Mouse (Mus musculus): ENCODE measurements around the gene Vldlr.
A peak's percentile ranks its signal among the peaks of the same experiment; 100 is the strongest.

Vldlr gene

DNA sequence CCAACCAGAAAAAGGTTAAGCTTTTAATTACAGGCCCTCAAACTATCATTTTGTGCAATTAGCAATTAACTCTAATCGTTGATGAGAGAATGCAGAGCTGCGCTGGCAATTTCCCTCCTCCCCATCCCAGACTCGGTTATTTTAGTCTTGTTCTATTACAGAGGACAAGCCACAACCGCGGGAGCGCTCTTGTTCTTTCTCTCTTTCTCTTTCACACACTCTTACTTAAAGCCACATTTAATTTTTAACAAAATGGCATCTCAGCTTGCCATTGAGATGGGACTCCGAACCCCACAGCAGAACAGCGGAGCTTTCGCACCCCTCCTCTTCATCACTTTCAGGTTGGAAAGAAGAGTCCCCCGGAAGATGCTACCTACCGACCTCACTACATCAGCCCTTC is at the start of gene Vldlr:
Gene Vldlr (plus strand): TSS at position 167 of the 400 bp plus-strand sequence.
- DNase-seq (ENCODE audit: low spot score in 2 of 2): peak; percentile 12 to 37

DNA sequence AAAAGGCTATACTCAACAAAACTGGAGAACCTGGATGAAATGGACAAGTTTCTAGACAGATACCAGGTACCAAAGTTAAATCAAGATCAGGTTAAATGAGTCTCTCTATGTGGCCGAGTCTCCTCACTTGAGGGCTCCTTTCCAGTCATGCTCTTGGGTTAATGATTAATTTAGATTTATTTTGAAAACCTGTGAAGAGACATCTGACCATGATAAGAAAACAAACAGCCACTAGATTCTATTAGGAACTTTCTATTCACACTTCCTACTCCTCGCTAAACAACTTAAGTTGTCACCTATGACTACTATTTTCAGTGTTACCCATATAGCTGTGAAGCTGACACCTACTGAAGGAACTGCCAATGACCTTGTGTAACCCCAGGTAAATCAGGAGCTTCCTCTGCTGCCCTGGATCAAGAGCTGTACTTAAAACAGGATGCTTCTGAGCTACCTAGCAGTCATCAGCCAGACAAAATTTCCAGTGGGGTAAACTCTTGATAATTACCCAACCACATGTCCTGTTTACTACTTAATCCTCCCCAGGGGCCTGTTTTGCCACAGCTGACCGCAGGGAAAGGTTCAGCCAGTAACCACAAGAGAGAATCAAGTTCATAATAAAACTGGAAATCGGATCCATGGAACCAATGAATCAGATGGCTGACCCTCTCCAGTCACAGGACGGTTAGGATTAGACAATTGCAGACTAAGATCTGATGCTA is 48.5 kb upstream of the Vldlr start:
- DNase-seq (ENCODE audit: low spot score in 2 of 2): no peak

GRCm38 (mm10) chr19:27173836-27174235 is 42.4 kb upstream of the Vldlr start:
- DNase-seq (ENCODE audit: low spot score in 2 of 2): no peak

- DNase-seq (ENCODE audit: low spot score in 2 of 2): no peak
These were observed 40.7 kb upstream of the Vldlr start for GRCm38 (mm10) chr19:27175617-27176016.

GRCm38 (mm10) chr19:27176558-27176957 is 39.7 kb upstream of the Vldlr start:
- DNase-seq (ENCODE audit: low spot score in 2 of 2): no peak

DNA sequence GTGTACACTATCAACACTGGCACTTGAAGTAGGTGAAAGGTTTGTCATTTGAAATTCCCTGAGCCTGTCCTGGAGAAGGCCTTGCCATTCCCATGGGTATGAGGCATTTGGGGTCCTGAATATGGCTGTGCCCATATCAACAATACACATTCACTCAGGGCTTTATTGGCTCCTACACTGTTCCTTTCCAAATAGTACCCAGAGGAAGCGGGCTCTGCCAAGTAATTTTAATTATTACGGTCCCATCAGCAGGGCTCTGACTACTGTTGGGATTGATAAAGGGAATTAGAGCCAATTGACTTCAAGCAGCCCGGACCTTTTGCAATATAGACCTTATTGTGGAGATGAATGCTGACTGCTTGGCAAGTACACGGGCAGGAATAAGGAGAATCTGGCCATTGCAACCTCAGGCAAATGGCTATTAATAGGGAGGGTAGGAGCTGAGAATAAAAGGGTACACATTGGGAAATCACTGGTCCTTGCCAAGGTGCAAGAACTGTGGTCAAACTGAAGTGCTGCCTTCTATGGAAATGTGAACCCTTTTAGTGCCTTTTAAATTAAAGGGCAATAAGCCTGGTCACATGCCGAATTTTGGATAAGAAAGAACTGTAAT is 38.0 kb upstream of the Vldlr start:
- DNase-seq (ENCODE audit: low spot score in 2 of 2): no peak

DNA sequence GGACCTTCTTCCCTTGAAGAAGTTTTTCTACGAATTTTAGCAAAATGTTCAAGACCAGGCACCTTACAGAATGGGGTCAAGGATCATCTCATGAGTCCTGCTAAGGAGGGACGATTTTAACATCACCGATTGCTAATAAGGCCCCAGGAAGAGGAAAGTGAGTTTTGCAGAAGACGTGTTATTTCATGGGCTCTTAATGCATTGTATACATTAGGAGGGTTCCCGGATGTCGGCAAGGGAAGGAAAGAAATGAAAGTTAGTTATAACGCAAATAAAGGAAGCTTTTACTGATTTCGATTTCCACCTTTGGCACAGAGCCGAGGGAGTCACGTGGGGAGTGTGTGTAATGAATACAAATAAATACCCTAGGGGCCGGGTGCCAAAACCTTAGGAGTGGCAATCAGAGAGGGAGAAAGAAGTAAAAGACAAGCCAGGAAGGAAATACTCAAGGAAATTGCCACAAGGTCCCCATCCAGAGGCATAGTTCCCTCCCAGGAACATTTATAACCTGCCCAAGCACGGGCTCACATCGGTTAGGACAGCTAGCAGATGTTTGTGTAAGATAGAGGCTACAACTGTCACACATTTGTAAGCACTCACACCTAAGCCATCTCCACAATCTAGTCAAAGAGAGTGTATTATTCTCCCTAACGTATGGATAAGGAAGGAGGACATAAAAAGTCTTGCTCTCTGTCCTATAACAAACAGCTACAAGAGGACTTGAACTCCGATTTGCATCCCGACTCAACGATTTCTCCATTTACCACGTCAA is 35.7 kb upstream of the Vldlr start:
- peak; percentile 11 to 21 for DNase-seq (ENCODE audit: low spot score in 2 of 2)

GRCm38 (mm10) chr19:27183511-27183910 is 32.8 kb upstream of the Vldlr start:
- DNase-seq (ENCODE audit: low spot score in 2 of 2): no peak

- DNase-seq (ENCODE audit: low spot score in 2 of 2): no peak
These were observed 12.5 kb upstream of the Vldlr start for GRCm38 (mm10) chr19:27203711-27204238.

DNA sequence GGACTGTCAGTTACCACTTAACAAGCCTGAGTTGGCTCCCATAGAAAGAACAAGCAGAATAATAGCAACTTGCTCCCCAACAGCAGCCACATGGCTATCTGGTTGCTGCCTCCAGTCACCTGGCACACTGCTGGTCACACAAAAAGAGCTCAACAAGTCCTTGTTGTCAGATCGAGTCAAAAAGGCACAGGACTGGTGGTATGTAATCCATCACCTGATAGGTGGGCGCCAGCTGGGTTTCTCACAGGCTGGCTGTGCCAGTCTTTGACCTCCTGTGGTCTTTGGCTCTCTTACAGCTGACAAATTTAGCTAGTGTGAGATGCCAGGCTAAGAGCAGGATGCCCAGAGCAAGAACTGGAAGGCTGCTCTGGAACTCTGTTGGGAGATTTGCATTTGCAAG is 5.3 kb upstream of the Vldlr start:
- no peak for DNase-seq (ENCODE audit: low spot score in 2 of 2)

- no peak for DNase-seq (ENCODE audit: low spot score in 2 of 2)
These were observed 688 bp upstream of the Vldlr start for GRCm38 (mm10) chr19:27215596-27215995.

GRCm38 (mm10) chr19:27216767-27217403 is 601 bp downstream of the Vldlr start:
- peak; percentile 64 to 75 for DNase-seq (ENCODE audit: low spot score in 2 of 2)

DNA sequence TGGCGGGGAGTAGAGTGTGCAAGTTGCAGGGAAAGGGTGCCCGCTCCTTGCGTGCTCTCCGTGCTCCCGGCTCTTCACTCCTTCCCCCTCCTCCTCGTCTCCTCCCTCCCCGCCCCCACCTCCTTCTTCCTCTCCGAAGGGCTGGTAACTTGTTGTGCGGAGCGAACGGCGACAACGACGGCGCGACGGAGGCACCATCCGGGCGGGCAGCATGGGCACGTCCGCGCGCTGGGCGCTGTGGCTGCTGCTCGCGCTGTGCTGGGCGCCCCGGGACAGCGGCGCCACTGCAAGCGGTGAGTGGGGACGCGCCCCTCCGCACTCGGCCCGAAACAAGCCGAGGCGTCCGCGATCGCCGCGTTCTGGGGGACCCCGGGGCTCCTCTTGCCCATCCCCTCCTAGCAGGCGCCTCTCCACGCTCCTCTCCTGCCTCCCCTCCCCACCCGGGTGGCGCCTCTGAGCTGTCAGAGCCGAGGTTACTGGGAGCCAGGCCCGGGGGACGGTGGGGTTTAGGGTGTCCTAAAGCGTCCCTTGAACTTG is 1.2 kb downstream of the Vldlr start:
- DNase-seq (ENCODE audit: low spot score in 2 of 2): peak; percentile 48 to 70

- peak; percentile 17 to 40 for DNase-seq (ENCODE audit: low spot score in 2 of 2)
These were observed 1.7 kb downstream of the Vldlr start for GRCm38 (mm10) chr19:27217941-27218411.

GRCm38 (mm10) chr19:27218561-27219262 is 2.4 kb downstream of the Vldlr start:
- DNase-seq (ENCODE audit: low spot score in 2 of 2): peak; percentile 29 to 57

- DNase-seq (ENCODE audit: low spot score in 2 of 2): no peak
These were observed 3.3 kb downstream of the Vldlr start for GRCm38 (mm10) chr19:27219586-27219985.

DNA sequence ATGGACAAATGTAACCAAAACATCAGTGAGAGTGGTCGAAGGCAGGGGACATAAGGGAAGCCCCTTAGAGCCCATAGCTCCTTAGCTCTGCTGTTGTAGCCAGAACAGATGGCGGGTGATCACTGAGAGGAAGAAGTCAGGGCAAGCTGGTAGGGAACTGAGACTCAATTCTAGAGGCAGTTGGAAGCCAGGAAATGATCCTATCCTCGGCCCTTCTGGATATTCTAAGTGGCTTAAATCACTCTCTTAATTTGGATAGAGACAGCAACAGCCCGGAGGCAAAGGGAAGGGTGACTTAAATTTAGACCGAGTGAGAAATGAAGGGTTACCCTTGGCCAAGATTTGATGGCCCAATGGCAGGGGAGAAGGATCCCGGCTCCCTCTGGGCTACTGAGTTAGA is 6.8 kb downstream of the Vldlr start:
- DNase-seq (ENCODE audit: low spot score in 2 of 2): no peak

GRCm38 (mm10) chr19:27224356-27224755 is 8.1 kb downstream of the Vldlr start:
- no peak for DNase-seq (ENCODE audit: low spot score in 2 of 2)

GRCm38 (mm10) chr19:27226626-27227025 is 10.3 kb downstream of the Vldlr start:
- DNase-seq (ENCODE audit: low spot score in 2 of 2): no peak

DNA sequence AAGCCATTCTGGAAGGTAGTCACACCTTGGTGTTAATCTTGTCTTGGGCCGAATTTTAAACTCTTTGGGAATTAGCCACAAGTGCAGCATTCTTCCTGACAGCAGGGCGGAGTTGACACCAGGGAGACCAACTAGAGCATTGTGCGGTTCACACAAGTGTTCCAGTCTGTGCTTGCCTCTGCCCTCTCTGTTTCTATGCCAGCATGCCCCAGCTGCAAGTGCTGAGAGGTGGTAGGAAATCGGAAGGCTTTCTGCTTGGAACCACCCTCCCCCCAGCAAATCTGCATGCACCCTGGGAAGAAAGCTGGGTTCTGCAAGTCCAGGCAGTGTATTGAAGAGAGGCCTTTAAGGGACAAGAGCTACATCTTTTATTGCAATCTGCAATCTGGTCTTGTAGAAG is 10.8 kb downstream of the Vldlr start:
- peak; percentile 18 to 23 for DNase-seq (ENCODE audit: low spot score in 2 of 2)

DNA sequence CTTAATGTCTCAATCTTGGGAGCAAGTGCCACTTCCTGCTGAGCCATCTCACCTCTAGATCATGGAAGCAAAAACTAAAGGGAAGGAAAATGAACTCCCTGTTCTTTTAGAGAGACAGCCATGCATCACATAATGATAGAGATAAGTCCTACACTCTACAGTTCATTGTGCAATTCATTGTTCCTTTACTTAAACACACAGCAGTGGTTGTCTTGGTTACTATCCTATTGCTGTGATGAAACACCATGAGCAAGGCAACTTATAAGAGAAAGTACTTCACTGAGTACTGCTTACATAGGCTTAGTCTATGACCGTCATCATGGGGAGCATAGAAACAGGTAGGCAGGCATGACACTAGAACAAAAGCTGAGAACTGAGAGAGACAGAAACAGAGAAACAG is 12.0 kb downstream of the Vldlr start:
- no peak for DNase-seq (ENCODE audit: low spot score in 2 of 2)

Data from frontal cortex, postnatal 10 days (tissue).